ENCODE assay signal across 10 mouse cellular contexts in genomic region chr4:128637250-128637649, GRCm38 (mm10). TPM values are rescaled to one million over a fixed set of nuclear protein-coding genes. Genes with fewer than 3 reads are reported as not detected.
DNase-seq lines count a peak whose midpoint lies in the region; ATAC-seq lines count a peak whose summit lies in the region.
"Had no signal": no experiment of that assay in that cellular context is flagged by ENCODE, and none has a peak within 500 bp of the region (broad histone marks: within the 10 kb centered on the region; RNA-seq: fewer than 3 reads in every experiment).

No protein-coding gene starts in this region.

- H3K4me3 ChIP-seq in heart, embryonic 12.5 days: no peak overlapping the region
- no peak overlapping the region for H3K4me3 ChIP-seq in midbrain, embryonic 10.5 days
- no peak overlapping the region for H3K4me3 ChIP-seq in midbrain, embryonic 15.5 days
- H3K4me3 ChIP-seq in limb, embryonic 13.5 days: no peak overlapping the region
- H3K4me3 ChIP-seq in stomach, embryonic 16.5 days (replicated peaks; ENCODE audit: low read length): no peak overlapping the region
- H3K4me3 ChIP-seq: forebrain, embryonic 15.5 days had no signal

- no peaks in the 10 kb centered on the region for H3K36me3 ChIP-seq in heart, embryonic 12.5 days
- no peaks in the 10 kb centered on the region for H3K36me3 ChIP-seq in midbrain, embryonic 10.5 days
- H3K36me3 ChIP-seq in midbrain, embryonic 15.5 days (replicated peaks): no peaks in the 10 kb centered on the region
- no peaks in the 10 kb centered on the region for H3K36me3 ChIP-seq in limb, embryonic 13.5 days
- no peaks in the 10 kb centered on the region for H3K36me3 ChIP-seq in stomach, embryonic 16.5 days (ENCODE audit: control insufficient read depth, insufficient read depth, low read length)
- H3K36me3 ChIP-seq: forebrain, embryonic 15.5 days had no signal

- WGBS in heart, embryonic 12.5 days: 38% methylated on average over 11 of the region's 11 CpGs
- 56% methylated on average over 11 of the region's 11 CpGs for WGBS in midbrain, embryonic 10.5 days
- 52% methylated on average over 11 of the region's 11 CpGs for WGBS in midbrain, embryonic 15.5 days
- 15% methylated on average over 11 of the region's 11 CpGs for WGBS in limb, embryonic 13.5 days
- WGBS in stomach, embryonic 16.5 days: 29% methylated on average over 11 of the region's 11 CpGs

- H3K27ac ChIP-seq in heart, embryonic 12.5 days (ENCODE audit: poor library complexity, severe bottlenecking): no peak overlapping the region; the same call in 1 of the 2 replicates
- peak overlapping the region; percentile 55 for H3K27ac ChIP-seq in midbrain, embryonic 10.5 days (replicated peaks)
- no peak overlapping the region for H3K27ac ChIP-seq in midbrain, embryonic 15.5 days
- H3K27ac ChIP-seq in limb, embryonic 13.5 days: peak overlapping the region; percentile 39; the same call in 1 of the 2 replicates
- peak overlapping the region; percentile 69 for H3K27ac ChIP-seq in stomach, embryonic 16.5 days (ENCODE audit: low read length)

- no peak overlapping the region for H3K4me2 ChIP-seq in heart, embryonic 12.5 days
- H3K4me2 ChIP-seq in midbrain, embryonic 15.5 days: no peak overlapping the region
- H3K4me2 ChIP-seq in limb, embryonic 13.5 days (replicated peaks): peak overlapping the region; percentile 25
- H3K4me2 ChIP-seq in stomach, embryonic 16.5 days (ENCODE audit: low read depth, low read length): no peak overlapping the region
- H3K4me2 ChIP-seq: forebrain, embryonic 15.5 days had no signal

- no peaks in the 10 kb centered on the region for H3K27me3 ChIP-seq in heart, embryonic 12.5 days (replicated peaks)
- no peaks in the 10 kb centered on the region for H3K27me3 ChIP-seq in midbrain, embryonic 10.5 days (ENCODE audit: low read depth, poor library complexity, severe bottlenecking)
- H3K27me3 ChIP-seq in midbrain, embryonic 15.5 days (replicated peaks): no peaks in the 10 kb centered on the region
- H3K27me3 ChIP-seq in limb, embryonic 13.5 days: no peaks in the 10 kb centered on the region
- H3K27me3 ChIP-seq in stomach, embryonic 16.5 days (ENCODE audit: control insufficient read depth, insufficient read depth, low read length): no peaks in the 10 kb centered on the region
- H3K27me3 ChIP-seq: forebrain, embryonic 15.5 days had no signal

- DNase-seq in heart, adult 18-20 months: no peak
- no peak for DNase-seq in midbrain, embryonic 10.5 days (ENCODE audit: low spot score)
- DNase-seq in left cerebral cortex, postnatal 25 days (ENCODE audit: low spot score in 2 of 2): no peak
- no peak for DNase-seq in layer of hippocampus, postnatal 25 days (ENCODE audit: extremely low spot score in 1 of 2, low spot score in 1 of 2)
- DNase-seq: cerebellum, adult 11-12 months had no signal

- H3K9me3 ChIP-seq in heart, embryonic 12.5 days (replicated peaks): no peaks in the 10 kb centered on the region
- H3K9me3 ChIP-seq in midbrain, embryonic 10.5 days (replicated peaks): no peaks in the 10 kb centered on the region
- H3K9me3 ChIP-seq in midbrain, embryonic 15.5 days: no peaks in the 10 kb centered on the region
- no peaks in the 10 kb centered on the region for H3K9me3 ChIP-seq in limb, embryonic 13.5 days
- H3K9me3 ChIP-seq in stomach, embryonic 16.5 days (replicated peaks; ENCODE audit: control insufficient read depth, low read length): no peaks in the 10 kb centered on the region
- H3K9me3 ChIP-seq: forebrain, embryonic 15.5 days had no signal

- intact Hi-C loops in left cerebral cortex, postnatal 25 days (cut with DNase I): no loop called here

- peak; percentile 23; the same call in 1 of the 2 replicates for ATAC-seq in heart, embryonic 12.5 days (ENCODE audit: insufficient number of reproducible peaks, low FRiP score)
- ATAC-seq in midbrain, embryonic 15.5 days (replicated peaks): no peak
- ATAC-seq in limb, embryonic 13.5 days (ENCODE audit: low FRiP score, low read depth): peak; percentile 66
- ATAC-seq in stomach, embryonic 16.5 days (ENCODE audit: insufficient read depth, low FRiP score): peak; percentile 65; the same call in 1 of the 2 replicates

- H3K4me1 ChIP-seq in heart, embryonic 12.5 days (replicated peaks): peaks cover 24% of the 10 kb centered on the region
- H3K4me1 ChIP-seq in midbrain, embryonic 10.5 days: peaks cover 37% of the 10 kb centered on the region
- H3K4me1 ChIP-seq in midbrain, embryonic 15.5 days: peaks cover 5% of the 10 kb centered on the region; the same call in 1 of the 2 replicates
- peaks cover 53% of the 10 kb centered on the region for H3K4me1 ChIP-seq in limb, embryonic 13.5 days
- peaks cover 17% of the 10 kb centered on the region for H3K4me1 ChIP-seq in stomach, embryonic 16.5 days (ENCODE audit: control insufficient read depth, insufficient read depth, low read length)

- no peak overlapping the region for H3K9ac ChIP-seq in heart, embryonic 12.5 days
- H3K9ac ChIP-seq in midbrain, embryonic 15.5 days: no peak overlapping the region
- H3K9ac ChIP-seq in limb, embryonic 13.5 days: 0 out of 2 replicates have a peak overlapping the region, but pooled peaks have one; percentile 31
- no peak overlapping the region for H3K9ac ChIP-seq in stomach, embryonic 16.5 days (ENCODE audit: low read length)
- H3K9ac ChIP-seq: forebrain, embryonic 15.5 days had no signal

RNA-seq across cellular contexts. Expression of gene Phc2, which starts 17.3 kb away (rescaled TPM):
- 53.3 and 58.5 TPM in 2 replicates for polyA plus RNA-seq in heart, embryonic 12.5 days (2016; fragmentation: Nextera tagmentation; extraction: Ambion mirVana)
- total RNA-seq in heart, adult 18-20 months (2021): 10 to 100 TPM; 39.5 to 45.3 TPM
- 20.8 and 30.0 TPM in 2 replicates for polyA plus RNA-seq in midbrain, embryonic 10.5 days (2016; fragmentation: Nextera tagmentation; extraction: Ambion mirVana)
- 70.0 and 72.2 TPM in 2 replicates for polyA plus RNA-seq in midbrain, embryonic 15.5 days (2015; fragmentation: Nextera tagmentation; extraction: Ambion mirVana)
- polyA plus RNA-seq in limb, embryonic 13.5 days (2015; fragmentation: Nextera tagmentation; extraction: Ambion mirVana): 35.7 and 45.4 TPM in 2 replicates
- polyA plus RNA-seq in stomach, embryonic 16.5 days (2015; fragmentation: Nextera tagmentation; extraction: Ambion mirVana): 12.7 TPM in 2 replicates
- total RNA-seq in left cerebral cortex, postnatal 25 days (2021): 10 to 100 TPM; 82.7 to 92.4 TPM
- total RNA-seq in layer of hippocampus, postnatal 25 days (2021): 10 to 100 TPM; 93.8 to 95.1 TPM

RNA-seq across cellular contexts. Expression of gene Tlr12, which starts 18.8 kb away (rescaled TPM):
- 0.22 and 0.46 TPM in 2 replicates for polyA plus RNA-seq in heart, embryonic 12.5 days (2016; fragmentation: Nextera tagmentation; extraction: Ambion mirVana)
- under 1 TPM; 0.18 to 0.50 TPM for total RNA-seq in heart, adult 18-20 months (2021)
- 0.72 and 0.80 TPM in 2 replicates for polyA plus RNA-seq in midbrain, embryonic 10.5 days (2016; fragmentation: Nextera tagmentation; extraction: Ambion mirVana)
- polyA plus RNA-seq in midbrain, embryonic 15.5 days (2015; fragmentation: Nextera tagmentation; extraction: Ambion mirVana): 1.9 and 2.5 TPM in 2 replicates
- polyA plus RNA-seq in limb, embryonic 13.5 days (2015; fragmentation: Nextera tagmentation; extraction: Ambion mirVana): 0.83 and 1.5 TPM in 2 replicates
- polyA plus RNA-seq in stomach, embryonic 16.5 days (2015; fragmentation: Nextera tagmentation; extraction: Ambion mirVana): 1.6 and 1.9 TPM in 2 replicates
- total RNA-seq in left cerebral cortex, postnatal 25 days (2021): 1 to 10 TPM in 1 of 2 experiments, under 1 TPM in 1; 0.89 to 1.0 TPM
- under 1 TPM; 0.71 to 0.80 TPM for total RNA-seq in layer of hippocampus, postnatal 25 days (2021)

RNA-seq across cellular contexts. Expression of gene Zscan20, which starts 27.4 kb away (rescaled TPM):
- 4.7 TPM in 2 replicates for polyA plus RNA-seq in heart, embryonic 12.5 days (2016; fragmentation: Nextera tagmentation; extraction: Ambion mirVana)
- total RNA-seq in heart, adult 18-20 months (2021): 1 to 10 TPM; 6.0 to 6.1 TPM
- 6.1 and 8.2 TPM in 2 replicates for polyA plus RNA-seq in midbrain, embryonic 10.5 days (2016; fragmentation: Nextera tagmentation; extraction: Ambion mirVana)
- 5.3 and 6.1 TPM in 2 replicates for polyA plus RNA-seq in midbrain, embryonic 15.5 days (2015; fragmentation: Nextera tagmentation; extraction: Ambion mirVana)
- polyA plus RNA-seq in limb, embryonic 13.5 days (2015; fragmentation: Nextera tagmentation; extraction: Ambion mirVana): 5.1 and 5.2 TPM in 2 replicates
- polyA plus RNA-seq in stomach, embryonic 16.5 days (2015; fragmentation: Nextera tagmentation; extraction: Ambion mirVana): 3.3 and 3.7 TPM in 2 replicates
- total RNA-seq in left cerebral cortex, postnatal 25 days (2021): 1 to 10 TPM; 8.3 to 9.9 TPM
- 10 to 100 TPM in 1 of 2 experiments, 1 to 10 TPM in 1; 9.1 to 10.9 TPM for total RNA-seq in layer of hippocampus, postnatal 25 days (2021)

Comparison
In these comparisons a context has a peak if more than half of its experiments do, and no peak if none do; other contexts are left out.
1. H3K27ac ChIP-seq: peak in midbrain, embryonic 10.5 days (single experiment), limb, embryonic 13.5 days (single experiment) and stomach, embryonic 16.5 days (single experiment); none in heart, embryonic 12.5 days (single experiment) and midbrain, embryonic 15.5 days (single experiment).